Mouse (Mus musculus) kidney, adult 8-10 months (tissue): ENCODE measurements around the gene Osm.

Source experiments
- DNase-seq, 2 experiments: peaks; one replicate each; pipeline ENCODE4 v3.0.0; 2022

Osm gene

DNA sequence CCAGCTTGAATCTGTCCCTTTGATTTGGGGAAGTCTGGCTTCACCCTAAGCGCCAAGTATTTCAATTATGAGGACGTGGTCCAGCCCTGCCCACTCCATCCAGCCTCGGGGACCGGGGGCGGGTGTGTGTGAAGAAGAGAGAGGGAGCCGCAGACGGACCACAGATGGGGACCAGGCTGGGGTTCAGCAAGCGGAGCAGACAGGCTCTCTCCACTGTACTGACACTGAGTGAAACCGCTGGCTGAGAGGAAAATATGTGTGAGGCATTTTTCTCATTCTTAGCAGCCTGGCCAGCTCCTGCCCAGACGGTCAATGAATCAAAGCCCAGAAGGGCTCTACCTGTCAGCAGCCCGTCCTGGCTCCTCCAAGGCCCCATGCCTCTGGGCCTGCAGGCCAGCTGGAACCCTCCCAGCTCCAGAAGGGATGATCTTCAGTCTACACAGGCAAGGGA is 40.2 kb downstream of the Osm start:
- DNase-seq, result no peak

DNA sequence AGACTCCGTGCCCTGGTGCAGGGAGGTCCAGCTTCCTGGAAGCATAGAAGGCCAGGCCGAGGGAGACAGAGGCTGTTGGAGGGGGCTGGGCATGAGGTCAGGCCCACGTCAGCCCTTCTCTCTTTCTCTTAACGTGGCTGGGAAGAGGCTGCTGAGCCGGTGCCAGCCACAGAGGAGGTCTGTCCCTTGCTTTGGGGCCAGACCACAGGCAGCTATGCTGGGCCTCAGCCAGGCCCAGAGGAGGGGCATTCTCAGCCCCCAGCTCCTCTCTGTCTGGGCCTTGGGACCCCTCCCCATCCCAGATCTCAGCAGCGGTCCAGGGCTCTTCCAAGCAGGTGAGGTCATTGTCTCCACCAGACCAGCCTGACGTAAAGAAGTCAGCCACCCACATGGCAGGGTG is 43.7 kb downstream of the Osm start:
- no peak for DNase-seq

DNA sequence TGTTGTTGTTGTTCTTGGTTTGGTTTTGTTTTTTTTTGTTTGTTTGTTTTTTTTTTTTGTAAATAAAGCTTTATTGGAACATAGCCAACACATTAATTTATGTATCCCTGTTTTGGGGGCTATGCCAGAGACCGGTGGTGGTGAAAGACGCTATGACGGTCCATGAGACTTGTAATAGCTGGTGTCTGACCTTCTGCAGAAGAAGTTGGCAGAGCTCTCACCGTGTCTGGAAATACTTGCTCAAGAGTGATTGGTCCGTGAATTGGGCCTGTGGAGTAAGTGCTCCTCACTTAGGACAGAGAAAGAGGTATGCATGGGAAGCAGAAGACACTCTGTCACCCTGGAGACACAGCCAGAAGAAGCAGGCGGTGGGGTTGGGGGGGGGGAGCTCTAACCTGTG is 45.6 kb downstream of the Osm start:
- no peak for DNase-seq

DNA sequence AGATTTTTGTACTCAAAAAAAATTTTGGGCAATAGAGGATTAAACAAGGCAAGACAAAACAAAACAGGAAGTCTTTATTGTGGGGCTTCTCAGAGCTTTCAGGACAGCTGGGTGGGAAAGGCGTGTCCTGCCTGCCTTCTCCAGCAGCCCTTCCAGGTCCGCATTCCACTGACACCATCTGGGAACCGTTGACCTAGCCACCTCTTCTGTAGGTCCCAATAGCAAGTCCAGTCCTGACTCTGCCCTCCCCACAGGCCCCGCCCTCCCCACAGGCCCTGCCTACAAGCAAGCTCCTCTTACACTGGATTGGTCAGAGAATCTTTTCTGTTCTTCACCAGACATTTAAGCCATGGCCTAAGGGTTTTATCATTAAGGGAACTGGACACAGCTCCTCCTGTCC is 47.4 kb downstream of the Osm start:
- DNase-seq, result no peak

DNA sequence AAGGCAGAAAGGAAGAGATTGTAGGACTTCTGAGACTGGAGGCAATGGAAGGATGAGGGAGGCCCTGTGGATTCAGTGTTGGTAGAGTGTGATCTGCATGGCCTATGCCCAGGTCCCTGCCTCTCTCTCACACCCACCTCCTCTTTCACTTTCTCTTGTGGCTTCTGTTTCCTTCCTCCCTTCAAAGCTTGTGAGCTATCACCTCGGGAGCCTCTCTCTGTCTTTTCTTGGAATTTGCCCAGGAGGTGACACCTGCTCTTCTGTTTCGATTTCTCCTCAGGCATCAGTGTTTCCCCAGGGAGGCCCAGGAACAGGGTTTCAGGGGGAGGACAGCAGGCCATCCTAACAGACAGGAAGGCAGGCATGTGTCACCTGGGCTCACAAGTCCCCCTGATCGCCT is 53.1 kb downstream of the Osm start:
- DNase-seq, result no peak
